Mouse (Mus musculus): ENCODE measurements at regions not wholly inside any gene's neighbourhood (a gene's known extent, or its start where the extent isn't known, plus 50 kb on each side); places are given as distances from the start of the nearest gene placed in this dataset.

GRCm38 (mm10) chr1:77304770-77305169, 210.1 kb downstream of the Epha4 start:
- no peak for TF ChIP-seq GATA1 (IDR thresholded peaks at IDR 0.05; ENCODE audit: borderline replicate concordance, low read length)
- TF ChIP-seq FLI1 (IDR thresholded peaks at IDR 0.05; ENCODE audit: low read length) = no peak
